Mouse (Mus musculus) limb, embryonic 13.5 days (tissue): Measurements from ENCODE around the gene Mgam. TPM values are rescaled to one million over a fixed set of nuclear protein-coding genes. Genes with fewer than 3 reads are reported as not detected.
"Not testable (repeated sequence)": the region's sequence is repeated elsewhere in the genome, so short reads cannot be mapped to it uniquely, and the experiment has no call there.

Experiments used
- ATAC-seq: fragments of 200-750 bp; cut with Nextera tagmentation; 2 replicates; pipeline ENCODE4 v1.8.0; 2017; ENCODE audit warnings: low read depth, moderate number of reproducible peaks, moderate TSS enrichment; ENCODE audit not compliant: low FRiP score
- H3K27ac ChIP-seq: fragments of 300-500 bp; sonication (generic); 2 replicates; pipeline ENCODE4 v1.5.1; 2015; ENCODE audit warnings: inconsistent platforms, mild to moderate bottlenecking, moderate library complexity
- H3K27me3 ChIP-seq: fragments of 300-500 bp; sonication (generic); 2 replicates; pipeline ENCODE4 v1.6.1; 2015; ENCODE audit warnings: mild to moderate bottlenecking, inconsistent platforms
- H3K36me3 ChIP-seq: fragments of 300-500 bp; sonication (generic); 2 replicates; pipeline ENCODE4 v1.6.1; 2015; ENCODE audit warnings: inconsistent platforms, mild to moderate bottlenecking, moderate library complexity
- H3K4me1 ChIP-seq: fragments of 300-500 bp; sonication (generic); 2 replicates; pipeline ENCODE4 v1.6.1; 2015; ENCODE audit warnings: inconsistent platforms
- H3K4me2 ChIP-seq: fragments of 300-500 bp; sonication (generic); replicated peaks from 2 replicates; pipeline ENCODE4 v1.6.1; 2015; ENCODE audit warnings: inconsistent platforms, mild to moderate bottlenecking, moderate library complexity
- H3K4me3 ChIP-seq: fragments of 300-500 bp; sonication (generic); 2 replicates; pipeline ENCODE4 v1.5.1; 2015; ENCODE audit warnings: moderate library complexity, mild to moderate bottlenecking, inconsistent platforms
- H3K9ac ChIP-seq: fragments of 300-500 bp; sonication (generic); 2 replicates; pipeline ENCODE4 v1.6.1; 2015; ENCODE audit warnings: mild to moderate bottlenecking, inconsistent platforms
- H3K9me3 ChIP-seq: fragments of 300-500 bp; sonication (generic); 2 replicates; pipeline ENCODE4 v1.6.1; 2016; ENCODE audit warnings: inconsistent platforms
- WGBS: fragments of 180-500 bp; shearing (Covaris S2); methylation state at CpG from one replicate; pipeline ENCODE4 v1.1.7; 2015; 5-methylcytosine and 5-hydroxymethylcytosine counted together
- polyA plus RNA-seq: library from polyadenylated mRNA; unstranded; fragments of >200 nt; fragmentation: Nextera tagmentation; extraction: Ambion mirVana; gene quantifications from 2 replicates; pipeline ENCODE4 v1.2.1, GENCODE M21; 2015

Gene Mgam
- polyA plus RNA-seq, 1 experiment from 2014 or later: 0.23 TPM

DNA sequence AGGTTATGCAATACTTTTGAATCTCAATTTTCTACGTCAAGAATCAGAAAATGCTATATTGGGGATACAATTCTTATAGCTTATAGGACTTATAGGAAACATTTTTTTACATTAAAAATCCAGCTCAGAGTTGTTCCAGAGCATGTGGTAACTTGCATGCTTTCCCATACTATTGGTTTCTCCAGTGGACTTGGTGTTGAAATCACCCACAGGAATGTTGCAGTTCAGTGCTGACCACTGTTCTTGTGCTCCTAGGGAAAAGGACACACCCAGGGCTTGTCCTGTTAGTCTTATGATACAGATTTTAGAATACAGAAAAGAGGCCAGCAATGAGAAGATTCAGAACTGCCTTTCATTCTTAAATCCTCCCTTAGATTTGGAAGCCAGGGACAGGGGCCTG is 127.3 kb downstream of the Mgam start:
- Histone ChIP-seq H3K36me3 (no peaks in the 10 kb centered on the region), H3K27ac (no peak overlapping the region), H3K4me1 (no peaks in the 10 kb centered on the region), H3K4me3 (no peak overlapping the region), H3K4me2 (no peak overlapping the region), H3K9ac (no peak overlapping the region), H3K9me3 (no peaks in the 10 kb centered on the region), H3K27me3 (no peaks in the 10 kb centered on the region)
- ATAC-seq: no peak
- WGBS: 80% methylated on average over 1 of the region's 1 CpGs

GRCm38 (mm10) chr6:40757346-40757745 is 128.7 kb downstream of the Mgam start:
- not testable (repeated sequence) for H3K9me3 ChIP-seq, H3K27ac ChIP-seq, H3K27me3 ChIP-seq, H3K4me1 ChIP-seq, H3K4me3 ChIP-seq, H3K36me3 ChIP-seq, H3K9ac ChIP-seq, ATAC-seq, H3K4me2 ChIP-seq
- WGBS: 50% methylated on average over 4 of the region's 4 CpGs

- Histone ChIP-seq H3K9ac (no peak overlapping the region), H3K4me2 (no peak overlapping the region), H3K27ac (no peak overlapping the region), H3K4me3 (no peak overlapping the region), H3K36me3 (no peaks in the 10 kb centered on the region), H3K9me3 (no peaks in the 10 kb centered on the region), H3K4me1 (no peaks in the 10 kb centered on the region), H3K27me3 (no peaks in the 10 kb centered on the region)
- WGBS: 90% methylated on average over 3 of the region's 3 CpGs
- ATAC-seq: no peak
Measured at GRCm38 (mm10) chr6:40774656-40775055, 146.0 kb downstream of the Mgam start.

GRCm38 (mm10) chr6:40778458-40778857 is 149.8 kb downstream of the Mgam start:
- Histone ChIP-seq H3K4me3 (no peak overlapping the region), H3K27ac (no peak overlapping the region), H3K4me2 (no peak overlapping the region), H3K36me3 (no peaks in the 10 kb centered on the region), H3K4me1 (no peaks in the 10 kb centered on the region), H3K27me3 (no peaks in the 10 kb centered on the region), H3K9me3 (no peaks in the 10 kb centered on the region), H3K9ac (no peak overlapping the region)
- WGBS: 60% methylated on average over 4 of the region's 4 CpGs
- no peak for ATAC-seq

DNA sequence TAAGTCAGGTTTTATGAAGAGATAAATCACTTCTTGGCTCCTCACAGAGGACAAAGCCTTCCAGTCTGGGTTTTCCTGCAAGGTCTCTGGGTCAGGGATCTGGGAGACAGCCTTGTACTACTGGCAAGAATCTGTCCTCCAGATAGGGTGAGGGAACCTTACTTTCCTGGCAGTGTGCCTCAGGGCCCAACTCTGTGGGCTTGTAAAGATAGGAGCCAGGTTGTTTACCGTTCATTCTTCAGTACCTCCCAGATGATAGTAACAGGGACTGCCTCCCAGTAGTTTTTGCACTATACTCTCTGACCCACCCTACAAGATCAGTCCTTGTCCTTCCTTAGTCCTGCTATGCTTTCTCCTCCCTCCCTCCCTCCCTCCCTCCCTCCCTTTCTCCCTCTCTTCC is 155.0 kb downstream of the Mgam start:
- H3K4me1 ChIP-seq: no peaks in the 10 kb centered on the region
- H3K4me2 ChIP-seq: no peak overlapping the region
- ATAC-seq: no peak
- 40% methylated on average over 1 of the region's 1 CpGs for WGBS
- H3K36me3 ChIP-seq: no peaks in the 10 kb centered on the region
- H3K27ac ChIP-seq: no peak overlapping the region
- H3K9me3 ChIP-seq: no peaks in the 10 kb centered on the region
- H3K4me3 ChIP-seq: no peak overlapping the region
- H3K27me3 ChIP-seq: no peaks in the 10 kb centered on the region
- H3K9ac ChIP-seq: no peak overlapping the region

DNA sequence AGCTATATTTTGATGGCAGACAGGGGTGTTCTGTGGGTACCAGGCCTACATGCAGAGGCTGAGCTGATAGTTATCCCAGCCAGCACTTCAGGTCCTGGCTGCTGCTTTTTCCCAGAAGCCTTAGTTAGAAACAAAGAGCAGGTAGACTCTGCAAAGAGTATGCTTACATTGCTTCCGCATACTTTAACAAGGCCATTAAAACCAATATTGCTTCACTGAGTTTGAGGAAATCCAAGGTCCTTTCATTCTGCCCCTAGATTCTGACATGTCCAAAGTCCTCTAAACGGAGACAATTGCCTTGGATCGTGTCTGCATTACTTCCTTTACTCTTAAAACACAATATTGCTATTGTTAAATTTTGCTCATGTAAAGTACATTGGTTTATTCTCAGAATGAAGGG is 155.7 kb downstream of the Mgam start:
- Histone ChIP-seq H3K9ac (no peak overlapping the region), H3K4me1 (no peaks in the 10 kb centered on the region), H3K9me3 (no peaks in the 10 kb centered on the region), H3K27me3 (no peaks in the 10 kb centered on the region), H3K4me3 (no peak overlapping the region), H3K4me2 (no peak overlapping the region), H3K27ac (no peak overlapping the region), H3K36me3 (no peaks in the 10 kb centered on the region)
- no peak for ATAC-seq
- WGBS: 83% methylated on average over 3 of the region's 3 CpGs

DNA sequence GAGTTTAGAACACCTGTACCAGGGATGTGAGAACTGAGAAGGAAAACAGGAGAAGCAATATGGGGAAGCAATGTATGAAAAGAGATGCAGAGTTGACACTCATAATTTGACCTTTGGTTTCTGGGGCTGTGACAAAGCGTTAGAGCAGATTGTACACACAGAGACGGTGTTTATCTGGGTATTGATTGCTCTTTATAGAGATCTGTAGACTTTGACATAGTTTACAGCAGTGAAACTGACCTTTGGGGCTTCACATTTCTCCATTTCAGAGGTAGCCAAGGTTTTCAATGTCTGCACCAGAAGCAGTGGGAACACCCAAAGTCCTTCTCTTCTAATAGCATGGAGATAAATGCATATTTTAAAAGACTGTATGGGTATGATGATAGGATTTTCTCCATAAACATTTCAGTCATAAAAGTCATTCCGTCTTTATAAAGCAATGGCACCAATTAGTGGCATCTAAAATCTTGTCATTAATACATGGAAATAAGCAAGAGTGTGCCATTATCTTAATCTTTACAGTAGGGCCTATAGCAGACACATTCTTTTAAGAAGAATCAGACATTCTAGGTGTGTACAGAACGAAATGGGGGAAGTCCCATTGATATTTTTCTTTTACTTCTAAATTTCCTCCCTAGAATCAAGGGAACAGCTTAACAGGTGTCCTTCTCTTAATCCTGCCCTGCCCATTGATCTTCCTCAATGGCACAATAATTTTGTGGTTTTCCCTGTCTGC is 166.6 kb downstream of the Mgam start:
- ATAC-seq: no peak
- WGBS: 75% methylated on average over 4 of the region's 4 CpGs
- H3K27me3 ChIP-seq: no peaks in the 10 kb centered on the region
- H3K36me3 ChIP-seq: no peaks in the 10 kb centered on the region
- no peak overlapping the region for H3K9ac ChIP-seq
- H3K9me3 ChIP-seq: no peaks in the 10 kb centered on the region
- no peak overlapping the region for H3K4me3 ChIP-seq
- no peaks in the 10 kb centered on the region for H3K4me1 ChIP-seq
- no peak overlapping the region for H3K27ac ChIP-seq
- no peak overlapping the region for H3K4me2 ChIP-seq

- Histone ChIP-seq H3K4me3 (no peak overlapping the region), H3K36me3 (no peaks in the 10 kb centered on the region), H3K4me1 (no peaks in the 10 kb centered on the region), H3K9ac (no peak overlapping the region), H3K27me3 (no peaks in the 10 kb centered on the region), H3K9me3 (no peaks in the 10 kb centered on the region), H3K4me2 (no peak overlapping the region), H3K27ac (no peak overlapping the region)
- WGBS: 79% methylated on average over 5 of the region's 5 CpGs
- no peak for ATAC-seq
Measured at GRCm38 (mm10) chr6:40818237-40818902, 189.7 kb downstream of the Mgam start.

Other genes starting within 250 kb of the Mgam start
- gene E330009J07Rik, start 192.7 kb upstream of the Mgam start, polyA plus RNA-seq: 9.3 and 10.1 TPM in 2 replicates
- not detected in 2 replicates for gene Wee2, start 189.7 kb upstream of the Mgam start, polyA plus RNA-seq
- 180 and 194 TPM in 2 replicates for gene Ssbp1, start 157.5 kb upstream of the Mgam start, polyA plus RNA-seq
- not detected in 2 replicates for gene Tas2r137, start 137.6 kb upstream of the Mgam start, polyA plus RNA-seq
- gene Tas2r108, start 135.3 kb upstream of the Mgam start, polyA plus RNA-seq: not detected in 2 replicates
- gene Prss37, start 109.3 kb upstream of the Mgam start, polyA plus RNA-seq: not detected in 2 replicates
- 0.03 and 0.04 TPM in 2 replicates for gene Olfr461, start 73.8 kb upstream of the Mgam start, polyA plus RNA-seq
- not detected in 2 replicates for gene Olfr460, start 59.3 kb upstream of the Mgam start, polyA plus RNA-seq
- 1.2 TPM in 2 replicates for gene Clec5a, start 43.0 kb upstream of the Mgam start, polyA plus RNA-seq
- gene Tas2r138, start 15.5 kb upstream of the Mgam start, polyA plus RNA-seq: not detected in 2 replicates